22 mouse cellular contexts compared by ENCODE assay signal in genomic region chr10:66304901-66305300, GRCm38 (mm10).
A peak's percentile ranks its signal among the peaks of the same experiment; 100 is the strongest.
DNase-seq lines count a peak whose midpoint lies in the region; ATAC-seq and TF ChIP-seq lines count a peak whose summit lies in the region.
"Had no signal": no experiment of that assay in that cellular context is flagged by ENCODE, and none has a peak within 500 bp of the region (broad histone marks: within the 10 kb centered on the region; RNA-seq: fewer than 3 reads in every experiment).

No protein-coding gene starts in this region.

- H3K9me3 ChIP-seq in liver, embryonic 12.5 days (replicated peaks): no peaks in the 10 kb centered on the region
- H3K9me3 ChIP-seq in lung, embryonic 14.5 days (ENCODE audit: low read depth, low read length): no peaks in the 10 kb centered on the region
- H3K9me3 ChIP-seq: G1E had no signal

- no peak for TF ChIP-seq POLR2A in kidney, adult 2 months (IDR thresholded peaks at IDR 0.05; ENCODE audit: low read depth, low read length)
- no peak for TF ChIP-seq POLR2A in liver, adult 2 months (IDR thresholded peaks at IDR 0.05; ENCODE audit: extremely low read depth, insufficient read depth, low read length)

- no peak for ATAC-seq in liver, embryonic 12.5 days
- ATAC-seq in lung, embryonic 14.5 days (ENCODE audit: insufficient read depth): peak; percentile 28; the same call in 1 of the 2 replicates
- ATAC-seq: activated CD4-positive, CD25-positive, alpha-beta regulatory T cell, adult 4 months; CD4-positive, CD25-positive, alpha-beta regulatory T cell, adult 4 months; Patski had no signal

- no peak overlapping the region for H3K9ac ChIP-seq in liver, adult 2 months (ENCODE audit: low read depth, low read length)
- no peak overlapping the region for H3K9ac ChIP-seq in liver, embryonic 12.5 days
- H3K9ac ChIP-seq in lung, embryonic 14.5 days: no peak overlapping the region

- H3K4me2 ChIP-seq in liver, embryonic 12.5 days: no peak overlapping the region
- no peak overlapping the region for H3K4me2 ChIP-seq in lung, embryonic 14.5 days

- no peak for TF ChIP-seq CTCF in kidney, adult 2 months (conservative IDR thresholded peaks at IDR 0.05; ENCODE audit: insufficient read depth, insufficient read length, low read depth, low read length)
- no peak for TF ChIP-seq CTCF in liver, adult 2 months (IDR thresholded peaks at IDR 0.05; ENCODE audit: low read depth, low read length)
- TF ChIP-seq CTCF in lung, embryonic 14.5 days (IDR thresholded peaks at IDR 0.05; ENCODE audit: low read depth): no peak

- no peaks in the 10 kb centered on the region for H3K36me3 ChIP-seq in kidney, adult 2 months (ENCODE audit: control insufficient read depth, insufficient read depth, low read length)
- no peaks in the 10 kb centered on the region for H3K36me3 ChIP-seq in liver, adult 2 months (ENCODE audit: control insufficient read depth, insufficient read depth, low read length)
- no peaks in the 10 kb centered on the region for H3K36me3 ChIP-seq in liver, embryonic 12.5 days
- no peaks in the 10 kb centered on the region for H3K36me3 ChIP-seq in lung, embryonic 14.5 days (ENCODE audit: insufficient read depth)
- H3K36me3 ChIP-seq: G1E had no signal

- peak; percentile 61 for DNase-seq in kidney, adult 2 months
- DNase-seq in kidney, postnatal 10 days: no peak
- peak; percentile 62 for DNase-seq in kidney, adult 9 months
- no peak for DNase-seq in kidney, postnatal 25 days
- DNase-seq in liver, adult 2 months (ENCODE audit: extremely low read depth, low read depth, low spot score): peak; percentile 73
- DNase-seq in lung, embryonic 14.5 days: peak; percentile 73
- DNase-seq in lung, postnatal 14 days: no peak
- DNase-seq: adrenal gland, adult 2 months; adrenal gland, adult 8-10 months; adrenal gland, postnatal 10 days; adrenal gland, postnatal 14 days; adrenal gland, postnatal 25 days; adrenal gland, postnatal 36 days; B cell, adult 2 months; cerebellum, adult 11 months; cerebellum, adult 11-12 months had no signal

- H3K27ac ChIP-seq in kidney, adult 2 months (ENCODE audit: insufficient read depth, low read depth, low read length): no peak overlapping the region
- H3K27ac ChIP-seq in liver, adult 2 months (replicated peaks; ENCODE audit: insufficient read depth, low read depth, low read length): no peak overlapping the region
- H3K27ac ChIP-seq in liver, embryonic 12.5 days: no peak overlapping the region
- no peak overlapping the region for H3K27ac ChIP-seq in lung, embryonic 14.5 days (ENCODE audit: low read depth)

- no peaks in the 10 kb centered on the region for H3K79me2 ChIP-seq in liver, adult 2 months (ENCODE audit: control insufficient read depth, insufficient read depth, low read length)

- H3K27me3 ChIP-seq in kidney, adult 2 months (replicated peaks; ENCODE audit: control insufficient read depth, insufficient read depth, low read length): no peaks in the 10 kb centered on the region
- no peaks in the 10 kb centered on the region for H3K27me3 ChIP-seq in liver, adult 2 months (ENCODE audit: control insufficient read depth, insufficient read depth, low read length)
- H3K27me3 ChIP-seq in liver, embryonic 12.5 days (replicated peaks): no peaks in the 10 kb centered on the region
- no peaks in the 10 kb centered on the region for H3K27me3 ChIP-seq in lung, embryonic 14.5 days (ENCODE audit: insufficient read depth, low read length)
- H3K27me3 ChIP-seq: CH12.LX had no signal

- H3K4me1 ChIP-seq in kidney, adult 2 months (ENCODE audit: control insufficient read depth, insufficient read depth, low read length): no peaks in the 10 kb centered on the region
- no peaks in the 10 kb centered on the region for H3K4me1 ChIP-seq in liver, adult 2 months (ENCODE audit: control insufficient read depth, insufficient read depth, low read length)
- no peaks in the 10 kb centered on the region for H3K4me1 ChIP-seq in liver, embryonic 12.5 days
- H3K4me1 ChIP-seq in lung, embryonic 14.5 days (ENCODE audit: insufficient read depth): no peaks in the 10 kb centered on the region

- no peak overlapping the region for H3K4me3 ChIP-seq in kidney, adult 2 months (ENCODE audit: insufficient read depth, low read depth, low read length)
- H3K4me3 ChIP-seq in liver, adult 2 months (ENCODE audit: insufficient read depth, low read depth, low read length): no peak overlapping the region
- no peak overlapping the region for H3K4me3 ChIP-seq in liver, embryonic 12.5 days
- H3K4me3 ChIP-seq in lung, embryonic 14.5 days (ENCODE audit: low read depth, low read length): no peak overlapping the region

Comparison
In these comparisons a context has a peak if more than half of its experiments do, and no peak if none do; other contexts are left out.
1. DNase-seq: peak in kidney, adult 2 months (single experiment), kidney, adult 9 months (single experiment), liver, adult 2 months (single experiment) and lung, embryonic 14.5 days (single experiment); none in kidney, postnatal 10 days (single experiment), kidney, postnatal 25 days (0 of 2) and lung, postnatal 14 days (single experiment).